Mouse (Mus musculus) megakaryocyte, embryonic 14.5 days (primary cell): ENCODE measurements at regions not wholly inside any gene's neighbourhood (a gene's known extent, or its start where the extent isn't known, plus 50 kb on each side); places are given as distances from the start of the nearest gene placed in this dataset.

ENCODE experiments used
- FLI1 ChIP-seq: IDR thresholded peaks from 2 replicates; pipeline ENCODE4 v1.6.1; 2012; ENCODE audit warnings: low read length, inconsistent platforms, mixed read lengths
- GATA1 ChIP-seq: IDR thresholded peaks from 3 replicates; pipeline ENCODE4 v1.6.1; 2012; ENCODE audit warnings: mixed read lengths, low read length, inconsistent platforms, borderline replicate concordance

DNA sequence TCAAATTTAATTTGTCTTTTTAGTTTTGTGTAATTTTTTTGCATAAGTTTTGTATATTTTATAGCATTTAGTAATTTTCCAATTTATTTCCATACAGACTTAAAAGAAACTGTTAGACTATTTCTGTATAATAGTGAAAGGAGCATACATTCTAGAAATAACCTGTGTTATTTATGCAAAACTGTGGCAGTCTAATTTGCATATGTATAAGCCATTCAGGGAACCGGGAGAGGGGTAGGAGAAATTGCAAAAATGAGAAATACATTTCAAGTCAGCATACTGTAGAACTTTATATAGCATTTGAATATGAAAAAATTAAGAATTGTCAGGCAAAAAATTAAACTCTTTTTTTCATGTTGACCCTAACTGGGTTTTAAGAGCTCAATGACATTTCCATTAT is 364.3 kb downstream of the Lmo7 start:
- TF ChIP-seq GATA1 (no peak), FLI1 (no peak)
